Mouse (Mus musculus) neural tube, embryonic 11.5 days (tissue): ENCODE results near the gene Frs3. TPM values are rescaled to one million over a fixed set of nuclear protein-coding genes. Genes with fewer than 3 reads are reported as not detected.

Source experiments
- ATAC-seq: fragments of 200-750 bp; cut with Nextera tagmentation; 2 replicates; pipeline ENCODE4 v1.8.0; 2017; ENCODE audit warnings: moderate number of reproducible peaks, mild to moderate bottlenecking, moderate TSS enrichment, moderate library complexity; ENCODE audit not compliant: insufficient read depth, low FRiP score, low TSS enrichment
- DNase-seq: peaks from one replicate; pipeline ENCODE4 v3.0.0-alpha.2; 2015; ENCODE audit warnings: low spot score
- H3K27ac ChIP-seq: fragments of 300-500 bp; sonication (generic); 2 replicates; pipeline ENCODE4 v1.5.1; 2014; ENCODE audit warnings: low read depth, mild to moderate bottlenecking, low read length
- H3K27me3 ChIP-seq: fragments of 300-500 bp; sonication (generic); 2 replicates; pipeline ENCODE4 v1.6.1; 2014; ENCODE audit warnings: mild to moderate bottlenecking, low read length, mixed read lengths; ENCODE audit not compliant: control insufficient read depth, insufficient read depth
- H3K36me3 ChIP-seq: fragments of 300-500 bp; sonication (generic); 2 replicates; pipeline ENCODE4 v1.6.1; 2014; ENCODE audit warnings: mild to moderate bottlenecking, low read length, moderate library complexity, mixed read lengths; ENCODE audit not compliant: control insufficient read depth, insufficient read depth
- H3K4me1 ChIP-seq: fragments of 300-500 bp; sonication (generic); 2 replicates; pipeline ENCODE4 v1.6.1; 2014; ENCODE audit warnings: low read length, mixed read lengths; ENCODE audit not compliant: control insufficient read depth, insufficient read depth
- H3K4me2 ChIP-seq: fragments of 300-500 bp; sonication (generic); 2 replicates; pipeline ENCODE4 v1.6.1; 2014; ENCODE audit warnings: low read depth, mild to moderate bottlenecking, moderate library complexity
- H3K4me3 ChIP-seq: fragments of 300-500 bp; sonication (generic); 2 replicates; pipeline ENCODE4 v1.5.1; 2014; ENCODE audit warnings: low read depth, low read length
- H3K9ac ChIP-seq: fragments of 300-500 bp; sonication (generic); 2 replicates; pipeline ENCODE4 v1.6.1; 2014; ENCODE audit warnings: mild to moderate bottlenecking, low read length
- H3K9me3 ChIP-seq: fragments of 300-500 bp; sonication (generic); 2 replicates; pipeline ENCODE4 v1.6.1; 2016; ENCODE audit warnings: low read length; ENCODE audit not compliant: control insufficient read depth
- WGBS: fragments of 180-500 bp; shearing (Covaris S2); extraction: QIAGEN DNeasy Blood & Tissue Kit; methylation state at CpG from one replicate; pipeline ENCODE4 v1.1.7; 2014; 5-methylcytosine and 5-hydroxymethylcytosine counted together
- polyA plus RNA-seq: library from polyadenylated mRNA; unstranded; fragments of >200 nt; fragmentation: Nextera tagmentation; extraction: Ambion mirVana; gene quantifications from 2 replicates; pipeline ENCODE4 v1.2.1, GENCODE M21; 2014

Gene Frs3
- polyA plus RNA-seq, 1 experiment from 2014 or later, result 12.1 TPM

GRCm38 (mm10) chr17:47663009-47663713 lies 25.7 kb upstream of the Frs3 start:
- peak; percentile 73 for DNase-seq
- WGBS, result 32% methylated on average over 9 of the region's 9 CpGs
- no peaks in the 10 kb centered on the region for H3K9me3 ChIP-seq
- peak; percentile 95 for ATAC-seq
- no peaks in the 10 kb centered on the region for H3K27me3 ChIP-seq
- no peak overlapping the region for H3K4me3 ChIP-seq
- peak overlapping the region; percentile 42 for H3K27ac ChIP-seq
- H3K4me1 ChIP-seq, result peaks cover 2% of the 10 kb centered on the region; the same call in 1 of the 2 replicates
- no peak overlapping the region for H3K4me2 ChIP-seq
- H3K36me3 ChIP-seq, result no peaks in the 10 kb centered on the region; the same call in 1 of the 2 replicates
- no peak overlapping the region for H3K9ac ChIP-seq

DNA sequence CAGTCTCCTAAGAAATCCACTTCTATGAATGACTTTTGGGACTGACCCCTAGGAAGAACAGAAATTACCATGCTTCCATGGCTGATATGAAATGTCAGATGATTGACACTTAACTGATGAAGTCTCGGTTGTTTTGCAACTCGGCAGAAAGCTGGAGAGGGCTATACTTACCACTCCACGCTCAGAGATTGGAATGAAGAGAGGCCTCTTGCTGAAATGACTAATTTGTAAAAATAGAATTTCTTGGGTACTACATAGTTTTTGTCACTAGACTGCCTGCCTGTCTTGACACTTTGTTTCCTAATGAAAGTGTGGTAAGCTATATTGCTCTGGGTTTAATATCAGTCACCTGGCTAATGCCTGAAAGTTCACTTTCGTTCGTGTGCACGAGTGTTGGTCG lies 24.4 kb upstream of the Frs3 start:
- Histone ChIP-seq H3K27me3 (no peaks in the 10 kb centered on the region), H3K27ac (no peak overlapping the region), H3K4me1 (peaks cover 2% of the 10 kb centered on the region; the same call in 1 of the 2 replicates), H3K4me2 (no peak overlapping the region), H3K9me3 (no peaks in the 10 kb centered on the region), H3K9ac (no peak overlapping the region), H3K36me3 (no peaks in the 10 kb centered on the region; the same call in 1 of the 2 replicates), H3K4me3 (no peak overlapping the region)
- WGBS, result 87% methylated on average over 7 of the region's 7 CpGs
- ATAC-seq (no peak), DNase-seq (no peak)

DNA sequence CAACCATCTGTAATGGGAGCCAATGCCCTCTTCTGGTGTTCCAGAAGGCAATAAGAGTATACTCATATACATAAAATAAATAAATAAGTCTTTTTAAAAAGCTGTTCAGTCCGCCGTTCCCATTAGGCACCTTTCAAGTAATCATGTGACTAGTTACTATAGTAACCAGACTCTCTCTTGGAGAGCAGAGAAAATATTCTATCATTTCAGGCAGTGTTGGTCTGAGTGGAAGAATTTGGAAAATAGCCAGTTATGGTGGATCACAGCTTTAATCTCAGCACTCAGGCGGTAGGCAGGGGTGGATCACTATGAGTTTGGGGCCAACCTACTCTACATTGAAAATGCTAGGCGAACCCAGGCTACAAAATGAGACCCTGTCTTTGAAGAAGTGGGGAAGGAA lies 19.7 kb upstream of the Frs3 start:
- 78% methylated on average over 4 of the region's 4 CpGs for WGBS
- no peak overlapping the region for H3K4me3 ChIP-seq
- H3K27ac ChIP-seq, result no peak overlapping the region
- peaks cover 8% of the 10 kb centered on the region for H3K4me1 ChIP-seq
- ATAC-seq (no peak), DNase-seq (no peak)
- no peak overlapping the region for H3K9ac ChIP-seq
- no peak overlapping the region for H3K4me2 ChIP-seq
- H3K27me3 ChIP-seq, result no peaks in the 10 kb centered on the region
- H3K36me3 ChIP-seq, result no peaks in the 10 kb centered on the region
- no peaks in the 10 kb centered on the region for H3K9me3 ChIP-seq

GRCm38 (mm10) chr17:47671988-47672310 lies 16.9 kb upstream of the Frs3 start:
- H3K4me3 ChIP-seq, result peak overlapping the region; percentile 36
- peaks cover 6% of the 10 kb centered on the region for H3K4me1 ChIP-seq
- H3K9ac ChIP-seq, result peak overlapping the region; percentile 61
- DNase-seq (no peak), ATAC-seq (no peak)
- H3K27ac ChIP-seq, result peak overlapping the region; percentile 46; the same call in 1 of the 2 replicates
- H3K27me3 ChIP-seq, result no peaks in the 10 kb centered on the region
- no peaks in the 10 kb centered on the region; the same call in 1 of the 2 replicates for H3K36me3 ChIP-seq
- peak overlapping the region; percentile 81 for H3K4me2 ChIP-seq
- 8% methylated on average over 14 of the region's 14 CpGs for WGBS
- H3K9me3 ChIP-seq, result no peaks in the 10 kb centered on the region

DNA sequence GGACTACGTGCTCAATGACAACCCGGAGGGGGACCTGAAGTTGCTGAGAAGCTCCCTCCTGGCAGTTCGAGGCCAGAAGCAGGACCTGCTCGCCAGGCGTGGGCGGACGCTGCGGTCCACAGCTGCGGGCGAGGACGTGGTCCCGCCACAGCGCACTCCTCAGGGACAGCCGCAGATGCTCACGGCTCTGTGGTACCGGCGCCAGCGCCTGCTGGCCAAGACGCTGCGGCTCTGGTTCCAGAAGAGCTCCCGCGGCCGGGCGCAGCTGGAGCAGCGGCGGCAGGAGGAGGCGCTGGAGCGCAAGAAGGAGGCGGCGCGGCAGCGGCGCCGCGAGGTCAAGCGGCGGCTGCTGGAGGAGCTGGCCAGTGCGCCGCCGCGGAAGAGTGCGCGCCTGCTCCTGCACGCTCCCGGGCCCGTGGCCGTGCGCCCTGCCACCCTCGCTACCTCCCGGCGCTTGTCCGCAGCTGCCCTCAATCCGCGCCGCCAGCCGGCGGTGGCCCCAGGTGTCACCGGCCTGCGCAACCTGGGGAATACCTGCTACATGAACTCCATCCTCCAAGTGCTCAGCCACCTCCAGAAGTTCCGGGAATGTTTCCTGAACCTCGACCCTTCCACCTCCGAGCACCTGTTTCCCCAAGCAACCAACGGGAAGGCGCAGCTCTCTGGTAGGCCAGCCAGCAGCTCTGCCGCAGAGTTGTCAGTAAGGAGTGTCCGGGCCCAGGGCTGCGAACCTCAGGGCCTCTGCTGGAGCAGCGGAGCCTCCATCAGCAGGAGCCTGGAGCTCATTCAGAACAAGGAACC lies 16.3 kb upstream of the Frs3 start:
- no peaks in the 10 kb centered on the region for H3K27me3 ChIP-seq
- peak; percentile 67 for ATAC-seq
- H3K4me3 ChIP-seq, result peak overlapping the region; percentile 36
- peak; percentile 85 for DNase-seq
- H3K4me2 ChIP-seq, result peak overlapping the region; percentile 81
- H3K4me1 ChIP-seq, result peaks cover 6% of the 10 kb centered on the region
- H3K9me3 ChIP-seq, result no peaks in the 10 kb centered on the region
- peak overlapping the region; percentile 61 for H3K9ac ChIP-seq
- no peaks in the 10 kb centered on the region; the same call in 1 of the 2 replicates for H3K36me3 ChIP-seq
- peak overlapping the region; percentile 46 for H3K27ac ChIP-seq
- WGBS, result 4% methylated on average over 58 of the region's 68 CpGs

GRCm38 (mm10) chr17:47676581-47676980 lies 12.2 kb upstream of the Frs3 start:
- Histone ChIP-seq H3K9me3 (no peaks in the 10 kb centered on the region), H3K4me3 (no peak overlapping the region), H3K36me3 (peaks cover 6% of the 10 kb centered on the region), H3K27ac (no peak overlapping the region), H3K4me1 (peaks cover 6% of the 10 kb centered on the region), H3K4me2 (no peak overlapping the region), H3K27me3 (no peaks in the 10 kb centered on the region), H3K9ac (no peak overlapping the region)
- DNase-seq (peak; percentile 76), ATAC-seq (no peak)
- 25% methylated on average over 9 of the region's 9 CpGs for WGBS

DNA sequence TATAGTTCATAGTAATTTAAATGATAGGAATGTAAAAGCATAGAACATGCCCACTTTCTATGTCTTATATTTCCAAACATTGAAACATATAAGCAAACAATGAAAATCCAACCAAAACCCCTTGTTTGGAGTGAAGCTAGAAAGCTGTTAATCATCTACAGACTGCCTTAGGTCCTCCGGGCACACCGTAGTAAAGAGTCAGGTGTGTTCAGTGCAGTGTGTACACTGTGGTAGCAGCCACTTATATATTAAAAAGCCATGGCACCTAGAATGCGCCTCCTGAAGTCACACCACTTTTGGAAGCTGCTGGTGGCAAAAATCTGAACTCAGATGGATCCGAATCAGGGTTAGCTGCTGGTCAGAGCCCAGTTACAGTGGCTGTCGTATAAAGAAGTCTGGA lies 10.6 kb upstream of the Frs3 start:
- H3K27me3 ChIP-seq, result no peaks in the 10 kb centered on the region
- DNase-seq (no peak), ATAC-seq (no peak)
- WGBS, result 88% methylated on average over 5 of the region's 5 CpGs
- H3K9ac ChIP-seq, result no peak overlapping the region
- no peaks in the 10 kb centered on the region for H3K4me1 ChIP-seq
- no peak overlapping the region for H3K4me3 ChIP-seq
- H3K9me3 ChIP-seq, result no peaks in the 10 kb centered on the region
- peaks cover 11% of the 10 kb centered on the region for H3K36me3 ChIP-seq
- no peak overlapping the region for H3K27ac ChIP-seq
- no peak overlapping the region for H3K4me2 ChIP-seq

GRCm38 (mm10) chr17:47678702-47679101 lies 10.1 kb upstream of the Frs3 start:
- WGBS, result 91% methylated on average over 5 of the region's 5 CpGs
- peaks cover 11% of the 10 kb centered on the region for H3K36me3 ChIP-seq

More at GRCm38 (mm10) chr17:47678702-47679101, 10.1 kb upstream of the Frs3 start:
- ATAC-seq, result no peak
- H3K4me2 ChIP-seq, result no peak overlapping the region
- H3K27ac ChIP-seq, result no peak overlapping the region
- H3K4me1 ChIP-seq, result no peaks in the 10 kb centered on the region
- H3K4me3 ChIP-seq, result no peak overlapping the region
- H3K9ac ChIP-seq, result no peak overlapping the region
- H3K9me3 ChIP-seq, result no peaks in the 10 kb centered on the region
- H3K27me3 ChIP-seq, result no peaks in the 10 kb centered on the region
- DNase-seq, result no peak
